Mouse (Mus musculus) lung, embryonic 14.5 days (tissue): Measurements from ENCODE around the gene Pou6f1. TPM values are rescaled to one million over a fixed set of nuclear protein-coding genes. Genes with fewer than 3 reads are reported as not detected.
A peak's percentile ranks its signal among the peaks of the same experiment; 100 is the strongest.

Experiments used
- ATAC-seq: fragments of 200-750 bp; cut with Nextera tagmentation; 2 replicates; pipeline ENCODE4 v1.8.0; 2017; ENCODE audit warnings: mild to moderate bottlenecking, moderate TSS enrichment, moderate library complexity; ENCODE audit not compliant: insufficient read depth
- DNase-seq: peaks from one replicate; pipeline ENCODE4 v3.0.0-alpha.2; 2015
- H3K27ac ChIP-seq: fragments of 300-500 bp; sonication (generic); 2 replicates; pipeline ENCODE4 v1.5.1; 2014; ENCODE audit warnings: low read depth, mild to moderate bottlenecking, moderate library complexity
- H3K27me3 ChIP-seq: fragments of 300-500 bp; sonication (generic); 2 replicates; pipeline ENCODE4 v1.6.1; 2014; ENCODE audit warnings: low read length, control low read depth; ENCODE audit not compliant: insufficient read depth
- H3K36me3 ChIP-seq: fragments of 300-500 bp; sonication (generic); 2 replicates; pipeline ENCODE4 v1.6.1; 2014; ENCODE audit warnings: control low read depth; ENCODE audit not compliant: insufficient read depth
- H3K4me1 ChIP-seq: fragments of 300-500 bp; sonication (generic); 2 replicates; pipeline ENCODE4 v1.6.1; 2014; ENCODE audit warnings: antibody characterized with exemption, control low read depth; ENCODE audit not compliant: insufficient read depth
- H3K4me2 ChIP-seq: fragments of 300-500 bp; sonication (generic); 2 replicates; pipeline ENCODE4 v1.6.1; 2014; ENCODE audit warnings: mild to moderate bottlenecking
- H3K4me3 ChIP-seq: fragments of 300-500 bp; sonication (generic); 2 replicates; pipeline ENCODE4 v1.5.1; 2014; ENCODE audit warnings: low read depth, low read length
- H3K9ac ChIP-seq: fragments of 300-500 bp; sonication (generic); 2 replicates; pipeline ENCODE4 v1.6.1; 2014
- H3K9me3 ChIP-seq: fragments of 300-500 bp; sonication (generic); 2 replicates; pipeline ENCODE4 v1.6.1; 2016; ENCODE audit warnings: low read depth, low read length, control low read depth
- CTCF ChIP-seq: IDR thresholded peaks from 2 replicates; pipeline ENCODE4 v1.5.1; 2016; ENCODE audit warnings: antibody characterized with exemption, low read depth
- WGBS: fragments of 180-500 bp; shearing (Covaris S2); extraction: QIAGEN DNeasy Blood & Tissue Kit; methylation state at CpG from one replicate; pipeline ENCODE4 v1.1.7; 2014; 5-methylcytosine and 5-hydroxymethylcytosine counted together
- polyA plus RNA-seq: library from polyadenylated mRNA; unstranded; fragments of >200 nt; fragmentation: Nextera tagmentation; extraction: Ambion mirVana; gene quantifications from 2 replicates; pipeline ENCODE4 v1.2.1, GENCODE M21; 2014

Gene Pou6f1
- polyA plus RNA-seq, 1 experiment from 2014 or later = 7.6 TPM

- no peaks in the 10 kb centered on the region for H3K9me3 ChIP-seq
- H3K4me1 ChIP-seq = peaks cover 14% of the 10 kb centered on the region
- no peak for ATAC-seq
- no peaks in the 10 kb centered on the region for H3K27me3 ChIP-seq
- no peak for DNase-seq
- 86% methylated on average over 6 of the region's 6 CpGs for WGBS
- no peak overlapping the region for H3K9ac ChIP-seq
- H3K4me2 ChIP-seq = no peak overlapping the region
- H3K36me3 ChIP-seq = no peaks in the 10 kb centered on the region
- H3K4me3 ChIP-seq = no peak overlapping the region
- TF ChIP-seq CTCF = no peak
- H3K27ac ChIP-seq = no peak overlapping the region
Measured at GRCm38 (mm10) chr15:100576392-100576791, 23.4 kb downstream of the Pou6f1 start.

- no peak for DNase-seq
- Histone ChIP-seq H3K9ac (no peak overlapping the region), H3K27ac (no peak overlapping the region), H3K4me3 (no peak overlapping the region), H3K4me1 (peaks cover 14% of the 10 kb centered on the region), H3K27me3 (no peaks in the 10 kb centered on the region), H3K9me3 (no peaks in the 10 kb centered on the region), H3K4me2 (no peak overlapping the region), H3K36me3 (no peaks in the 10 kb centered on the region)
- no peak for ATAC-seq
- no peak for TF ChIP-seq CTCF
- WGBS = 77% methylated on average over 12 of the region's 12 CpGs
Measured at GRCm38 (mm10) chr15:100575366-100575765, 24.4 kb downstream of the Pou6f1 start.

GRCm38 (mm10) chr15:100574378-100574777 is 25.4 kb downstream of the Pou6f1 start:
- no peak overlapping the region for H3K4me3 ChIP-seq
- peak overlapping the region; percentile 58; the same call in 1 of the 2 replicates for H3K27ac ChIP-seq
- ATAC-seq (peak; percentile 35; the same call in 1 of the 2 replicates), DNase-seq (peak; percentile 41)
- H3K4me1 ChIP-seq = peaks cover 14% of the 10 kb centered on the region
- H3K36me3 ChIP-seq = no peaks in the 10 kb centered on the region
- no peak overlapping the region for H3K4me2 ChIP-seq
- H3K9ac ChIP-seq = peak overlapping the region; percentile 26; the same call in 1 of the 2 replicates
- no peaks in the 10 kb centered on the region for H3K9me3 ChIP-seq
- 58% methylated on average over 2 of the region's 2 CpGs for WGBS
- no peaks in the 10 kb centered on the region for H3K27me3 ChIP-seq
- TF ChIP-seq CTCF = no peak

GRCm38 (mm10) chr15:100573946-100574345 is 25.8 kb downstream of the Pou6f1 start:
- Histone ChIP-seq H3K4me2 (no peak overlapping the region), H3K9ac (peak overlapping the region; percentile 26; the same call in 1 of the 2 replicates), H3K4me1 (peaks cover 14% of the 10 kb centered on the region), H3K27ac (peak overlapping the region; percentile 65), H3K9me3 (no peaks in the 10 kb centered on the region), H3K36me3 (no peaks in the 10 kb centered on the region), H3K4me3 (no peak overlapping the region), H3K27me3 (no peaks in the 10 kb centered on the region)
- no peak for TF ChIP-seq CTCF
- peak; percentile 75 for ATAC-seq
- 15% methylated on average over 6 of the region's 6 CpGs for WGBS
- peak; percentile 87 for DNase-seq

GRCm38 (mm10) chr15:100569239-100569638 is 30.5 kb downstream of the Pou6f1 start:
- 61% methylated on average over 3 of the region's 3 CpGs for WGBS
- ATAC-seq = no peak
- Histone ChIP-seq H3K27me3 (no peaks in the 10 kb centered on the region), H3K9ac (no peak overlapping the region), H3K27ac (no peak overlapping the region), H3K4me1 (peaks cover 9% of the 10 kb centered on the region), H3K36me3 (no peaks in the 10 kb centered on the region), H3K4me3 (no peak overlapping the region), H3K9me3 (no peaks in the 10 kb centered on the region), H3K4me2 (no peak overlapping the region)
- no peak for DNase-seq
- no peak for TF ChIP-seq CTCF

GRCm38 (mm10) chr15:100566531-100566930 is 33.3 kb downstream of the Pou6f1 start:
- H3K9me3 ChIP-seq = no peaks in the 10 kb centered on the region
- no peak for DNase-seq
- no peak overlapping the region for H3K9ac ChIP-seq
- no peaks in the 10 kb centered on the region for H3K36me3 ChIP-seq
- no peak for TF ChIP-seq CTCF
- no peaks in the 10 kb centered on the region for H3K27me3 ChIP-seq
- ATAC-seq = no peak
- no peaks in the 10 kb centered on the region for H3K4me1 ChIP-seq
- no peak overlapping the region for H3K27ac ChIP-seq
- WGBS = 62% methylated on average over 2 of the region's 2 CpGs
- no peak overlapping the region for H3K4me2 ChIP-seq
- H3K4me3 ChIP-seq = no peak overlapping the region

- ATAC-seq (no peak), DNase-seq (no peak)
- Histone ChIP-seq H3K4me1 (no peaks in the 10 kb centered on the region), H3K27ac (no peak overlapping the region), H3K4me2 (no peak overlapping the region), H3K36me3 (no peaks in the 10 kb centered on the region), H3K27me3 (no peaks in the 10 kb centered on the region), H3K9ac (no peak overlapping the region), H3K9me3 (no peaks in the 10 kb centered on the region), H3K4me3 (no peak overlapping the region)
- WGBS = 67% methylated on average over 5 of the region's 5 CpGs
- TF ChIP-seq CTCF = no peak
Measured at GRCm38 (mm10) chr15:100557705-100558433, 41.9 kb downstream of the Pou6f1 start.
